Mouse (Mus musculus) urinary bladder, postnatal 25 days (tissue): ENCODE data around the gene Camk2b.
"Not testable (repeated sequence)": the region's sequence is repeated elsewhere in the genome, so short reads cannot be mapped to it uniquely, and the experiment has no call there.

Experiments used
- DNase-seq: peaks from one replicate; pipeline ENCODE4 v3.0.0; 2022; ENCODE audit warnings: low spot score

The Camk2b gene

GRCm38 (mm10) chr11:6066176-6066575 lies at the start of gene Camk2b:
Gene Camk2b (minus strand): TSS chr11:6066362.
- DNase-seq, result no peak

- no peak for DNase-seq
Observed at GRCm38 (mm10) chr11:6111734-6112484, 45.7 kb upstream of the Camk2b start.

GRCm38 (mm10) chr11:6109990-6110389 lies 43.8 kb upstream of the Camk2b start:
- DNase-seq, result no peak

- DNase-seq, result no peak
Observed at GRCm38 (mm10) chr11:6108296-6108695, 42.1 kb upstream of the Camk2b start.

- no peak for DNase-seq
Observed at GRCm38 (mm10) chr11:6107722-6108121, 41.6 kb upstream of the Camk2b start.

- no peak for DNase-seq
Observed at GRCm38 (mm10) chr11:6104734-6105133, 38.6 kb upstream of the Camk2b start.

GRCm38 (mm10) chr11:6096637-6097036 lies 30.5 kb upstream of the Camk2b start:
- not testable (repeated sequence) for DNase-seq

- no peak for DNase-seq
Observed at GRCm38 (mm10) chr11:6086991-6087390, 20.8 kb upstream of the Camk2b start.

GRCm38 (mm10) chr11:6078737-6079136 lies 12.6 kb upstream of the Camk2b start:
- DNase-seq, result no peak

GRCm38 (mm10) chr11:6075618-6076066 lies 9.5 kb upstream of the Camk2b start:
- no peak for DNase-seq

- DNase-seq, result no peak
Observed at GRCm38 (mm10) chr11:6068181-6068957, 2.2 kb upstream of the Camk2b start.

GRCm38 (mm10) chr11:6067160-6067559 lies 998 bp upstream of the Camk2b start:
- no peak for DNase-seq

GRCm38 (mm10) chr11:6065551-6066121 lies 526 bp downstream of the Camk2b start:
- DNase-seq, result no peak

GRCm38 (mm10) chr11:6065046-6065521 lies 1.1 kb downstream of the Camk2b start:
- no peak for DNase-seq

- DNase-seq, result no peak
Observed at GRCm38 (mm10) chr11:6064215-6065045, 1.7 kb downstream of the Camk2b start.

GRCm38 (mm10) chr11:6063501-6064214 lies 2.5 kb downstream of the Camk2b start:
- DNase-seq, result no peak

GRCm38 (mm10) chr11:6063065-6063464 lies 3.1 kb downstream of the Camk2b start:
- DNase-seq, result no peak

GRCm38 (mm10) chr11:6062329-6062728 lies 3.8 kb downstream of the Camk2b start:
- no peak for DNase-seq

- DNase-seq, result no peak
Observed at GRCm38 (mm10) chr11:6061891-6062290, 4.3 kb downstream of the Camk2b start.

GRCm38 (mm10) chr11:6059162-6059561 lies 7.0 kb downstream of the Camk2b start:
- no peak for DNase-seq

- DNase-seq, result no peak
Observed at GRCm38 (mm10) chr11:6053386-6053785, 12.8 kb downstream of the Camk2b start.
